Mouse (Mus musculus) hindbrain, postnatal 0 days (tissue): ENCODE data around the gene Sdhc. TPM values are rescaled to one million over a fixed set of nuclear protein-coding genes. Genes with fewer than 3 reads are reported as not detected.

Experiments
- ATAC-seq: fragments of 200-750 bp; cut with Nextera tagmentation; 2 replicates; pipeline ENCODE4 v1.8.0; 2017; ENCODE audit warnings: mild to moderate bottlenecking, moderate TSS enrichment, moderate library complexity
- DNase-seq: peaks from one replicate; pipeline ENCODE4 v3.0.0-alpha.2; 2015; ENCODE audit warnings: low spot score
- H3K27ac ChIP-seq: fragments of 300-500 bp; sonication (generic); 2 replicates; pipeline ENCODE4 v1.5.1; 2014; ENCODE audit warnings: mild to moderate bottlenecking
- H3K27me3 ChIP-seq: fragments of 300-500 bp; sonication (generic); 2 replicates; pipeline ENCODE4 v1.6.1; 2014; ENCODE audit warnings: low read length, mixed read lengths; ENCODE audit not compliant: insufficient read depth
- H3K36me3 ChIP-seq: fragments of 300-500 bp; sonication (generic); 2 replicates; pipeline ENCODE4 v1.6.1; 2014; ENCODE audit warnings: low read length, mixed read lengths; ENCODE audit not compliant: insufficient read depth
- H3K4me1 ChIP-seq: fragments of 300-500 bp; sonication (generic); 2 replicates; pipeline ENCODE4 v1.6.1; 2014; ENCODE audit warnings: antibody characterized with exemption, low read length, mixed read lengths; ENCODE audit not compliant: insufficient read depth
- H3K4me2 ChIP-seq: fragments of 300-500 bp; sonication (generic); 2 replicates; pipeline ENCODE4 v1.6.1; 2014; ENCODE audit warnings: low read depth, mild to moderate bottlenecking, low read length, moderate library complexity, mixed read lengths
- H3K4me3 ChIP-seq: fragments of 300-500 bp; sonication (generic); 2 replicates; pipeline ENCODE4 v1.5.1; 2014; ENCODE audit warnings: low read length
- H3K9ac ChIP-seq: fragments of 300-500 bp; sonication (generic); replicated peaks from 2 replicates; pipeline ENCODE4 v1.6.1; 2014; ENCODE audit warnings: mild to moderate bottlenecking, low read length, moderate library complexity, mixed read lengths
- H3K9me3 ChIP-seq: fragments of 300-500 bp; sonication (generic); 2 replicates; pipeline ENCODE4 v1.6.1; 2016; ENCODE audit warnings: low read length, mixed read lengths
- CTCF ChIP-seq: IDR thresholded peaks from 2 replicates; pipeline ENCODE4 v1.5.1; 2016; ENCODE audit warnings: antibody characterized with exemption, control low read depth, low read depth
- WGBS: fragments of 180-500 bp; shearing (Covaris S2); extraction: QIAGEN DNeasy Blood & Tissue Kit; methylation state at CpG from one replicate; pipeline ENCODE4 v1.1.7; 2014; 5-methylcytosine and 5-hydroxymethylcytosine counted together
- polyA plus RNA-seq: library from polyadenylated mRNA; unstranded; fragments of >200 nt; fragmentation: Nextera tagmentation; extraction: Ambion mirVana; gene quantifications from 2 replicates; pipeline ENCODE4 v1.2.1, GENCODE M21; 2015
- total RNA-seq: library from RNA; depleted of rRNA; stranded (reverse); fragments of >200 nt; gene quantifications from 2 replicates; pipeline ENCODE4 v1.2.3, GENCODE M21; 2014

The Sdhc gene
- total and polyA plus RNA-seq, 2 experiments from 2014 or later: 227 to 320 TPM

- Histone ChIP-seq H3K4me3 (peak overlapping the region; percentile 51), H3K27ac (peak overlapping the region; percentile 79), H3K4me1 (no peaks in the 10 kb centered on the region; the same call in 1 of the 2 replicates), H3K4me2 (peak overlapping the region; percentile 85), H3K9me3 (no peaks in the 10 kb centered on the region), H3K36me3 (no peaks in the 10 kb centered on the region), H3K9ac (peak overlapping the region; percentile 35; the same call in 1 of the 2 replicates), H3K27me3 (no peaks in the 10 kb centered on the region)
- TF ChIP-seq CTCF: no peak
- ATAC-seq (peak; percentile 57), DNase-seq (no peak)
- 4% methylated on average over 15 of the region's 15 CpGs for WGBS
These were observed 39.8 kb downstream of the Sdhc start for GRCm38 (mm10) chr1:171110659-171111019.

- Histone ChIP-seq H3K4me3 (no peak overlapping the region), H3K9me3 (no peaks in the 10 kb centered on the region), H3K27me3 (no peaks in the 10 kb centered on the region), H3K27ac (no peak overlapping the region), H3K36me3 (no peaks in the 10 kb centered on the region), H3K9ac (no peak overlapping the region), H3K4me2 (no peak overlapping the region), H3K4me1 (no peaks in the 10 kb centered on the region; the same call in 1 of the 2 replicates)
- TF ChIP-seq CTCF: no peak
- no peak for ATAC-seq
- no peak for DNase-seq
- WGBS: 36% methylated on average over 9 of the region's 9 CpGs
These were observed 40.8 kb downstream of the Sdhc start for GRCm38 (mm10) chr1:171109620-171110019.

- no peak for ATAC-seq
- Histone ChIP-seq H3K4me3 (no peak overlapping the region), H3K36me3 (no peaks in the 10 kb centered on the region), H3K9ac (no peak overlapping the region), H3K9me3 (no peaks in the 10 kb centered on the region), H3K27me3 (no peaks in the 10 kb centered on the region), H3K27ac (no peak overlapping the region), H3K4me2 (no peak overlapping the region), H3K4me1 (no peaks in the 10 kb centered on the region)
- WGBS: 77% methylated on average over 6 of the region's 6 CpGs
- no peak for TF ChIP-seq CTCF
- DNase-seq: no peak
These were observed 45.2 kb downstream of the Sdhc start for GRCm38 (mm10) chr1:171105226-171105625.

GRCm38 (mm10) chr1:171103179-171103840 is 47.1 kb downstream of the Sdhc start:
- no peak for TF ChIP-seq CTCF
- ATAC-seq: no peak
- peak overlapping the region; percentile 58 for H3K4me2 ChIP-seq
- H3K27me3 ChIP-seq: no peaks in the 10 kb centered on the region
- H3K9ac ChIP-seq: 0 out of 2 replicates have a peak overlapping the region, but pooled peaks have one; percentile 6
- no peaks in the 10 kb centered on the region for H3K36me3 ChIP-seq
- DNase-seq: no peak
- 10% methylated on average over 10 of the region's 10 CpGs for WGBS
- no peak overlapping the region for H3K27ac ChIP-seq
- no peaks in the 10 kb centered on the region for H3K4me1 ChIP-seq
- no peaks in the 10 kb centered on the region for H3K9me3 ChIP-seq
- peak overlapping the region; percentile 69 for H3K4me3 ChIP-seq

- peak; percentile 87 for DNase-seq
These were observed 47.7 kb downstream of the Sdhc start for GRCm38 (mm10) chr1:171102547-171103177.

GRCm38 (mm10) chr1:171101733-171102546 is 48.5 kb downstream of the Sdhc start:
- Histone ChIP-seq H3K4me1 (no peaks in the 10 kb centered on the region), H3K4me2 (peak overlapping the region; percentile 58), H3K27ac (peak overlapping the region; percentile 86), H3K36me3 (no peaks in the 10 kb centered on the region), H3K9ac (peak overlapping the region; percentile 63), H3K27me3 (no peaks in the 10 kb centered on the region), H3K9me3 (no peaks in the 10 kb centered on the region), H3K4me3 (peak overlapping the region; percentile 69)
- TF ChIP-seq CTCF: peak; percentile 42
- DNase-seq (peak; percentile 86), ATAC-seq (peak; percentile 89)
- WGBS: under 1% methylated on average over 40 of the region's 40 CpGs

More at GRCm38 (mm10) chr1:171102547-171103177, 47.7 kb downstream of the Sdhc start:
- under 1% methylated on average over 35 of the region's 35 CpGs for whole genome bisulfite sequencing
- ATAC-seq: peak; percentile 94
- Histone ChIP-seq H3K27me3 (no peaks in the 10 kb centered on the region), H3K9me3 (no peaks in the 10 kb centered on the region), H3K27ac (peak overlapping the region; percentile 86), H3K4me2 (peak overlapping the region; percentile 58), H3K4me3 (peak overlapping the region; percentile 69), H3K4me1 (no peaks in the 10 kb centered on the region), H3K36me3 (no peaks in the 10 kb centered on the region), H3K9ac (peak overlapping the region; percentile 63)
- no peak for TF ChIP-seq CTCF
